Mouse (Mus musculus) testis, adult 2 months (tissue): ENCODE measurements around the gene Dlx1.

Experiments used
- CTCF ChIP-seq: fragments of 200-500 bp; IDR thresholded peaks from 2 replicates; pipeline ENCODE4 v1.5.1; 2012; ENCODE audit warnings: low read depth, mild to moderate bottlenecking, inconsistent platforms, low read length, moderate library complexity; ENCODE audit not compliant: control insufficient read depth, insufficient read depth, insufficient replicate concordance
- POLR2A ChIP-seq: fragments of 200-500 bp; IDR thresholded peaks from 2 replicates; pipeline ENCODE4 v1.6.1; 2012; ENCODE audit warnings: low read depth, mild to moderate bottlenecking, inconsistent platforms, low read length, moderate library complexity; ENCODE audit not compliant: control insufficient read depth

GRCm38 (mm10) chr2:71550330-71550729, 22.4 kb downstream of the Dlx1 start:
- TF ChIP-seq CTCF (no peak), POLR2A (no peak)
